Mouse (Mus musculus) lung, embryonic 14.5 days (tissue): ENCODE data around the gene Psmc3. TPM values are rescaled to one million over a fixed set of nuclear protein-coding genes. Genes with fewer than 3 reads are reported as not detected.

Source experiments
- ATAC-seq: fragments of 200-750 bp; cut with Nextera tagmentation; 2 replicates; pipeline ENCODE4 v1.8.0; 2017; ENCODE audit warnings: mild to moderate bottlenecking, moderate TSS enrichment, moderate library complexity; ENCODE audit not compliant: insufficient read depth
- DNase-seq: peaks from one replicate; pipeline ENCODE4 v3.0.0-alpha.2; 2015
- H3K27ac ChIP-seq: fragments of 300-500 bp; sonication (generic); 2 replicates; pipeline ENCODE4 v1.5.1; 2014; ENCODE audit warnings: low read depth, mild to moderate bottlenecking, moderate library complexity
- H3K27me3 ChIP-seq: fragments of 300-500 bp; sonication (generic); 2 replicates; pipeline ENCODE4 v1.6.1; 2014; ENCODE audit warnings: low read length, control low read depth; ENCODE audit not compliant: insufficient read depth
- H3K36me3 ChIP-seq: fragments of 300-500 bp; sonication (generic); 2 replicates; pipeline ENCODE4 v1.6.1; 2014; ENCODE audit warnings: control low read depth; ENCODE audit not compliant: insufficient read depth
- H3K4me1 ChIP-seq: fragments of 300-500 bp; sonication (generic); 2 replicates; pipeline ENCODE4 v1.6.1; 2014; ENCODE audit warnings: antibody characterized with exemption, control low read depth; ENCODE audit not compliant: insufficient read depth
- H3K4me2 ChIP-seq: fragments of 300-500 bp; sonication (generic); 2 replicates; pipeline ENCODE4 v1.6.1; 2014; ENCODE audit warnings: mild to moderate bottlenecking
- H3K4me3 ChIP-seq: fragments of 300-500 bp; sonication (generic); 2 replicates; pipeline ENCODE4 v1.5.1; 2014; ENCODE audit warnings: low read depth, low read length
- H3K9ac ChIP-seq: fragments of 300-500 bp; sonication (generic); 2 replicates; pipeline ENCODE4 v1.6.1; 2014
- H3K9me3 ChIP-seq: fragments of 300-500 bp; sonication (generic); 2 replicates; pipeline ENCODE4 v1.6.1; 2016; ENCODE audit warnings: low read depth, low read length, control low read depth
- CTCF ChIP-seq: IDR thresholded peaks from 2 replicates; pipeline ENCODE4 v1.5.1; 2016; ENCODE audit warnings: antibody characterized with exemption, low read depth
- WGBS: fragments of 180-500 bp; shearing (Covaris S2); extraction: QIAGEN DNeasy Blood & Tissue Kit; methylation state at CpG from one replicate; pipeline ENCODE4 v1.1.7; 2014; 5-methylcytosine and 5-hydroxymethylcytosine counted together
- polyA plus RNA-seq: library from polyadenylated mRNA; unstranded; fragments of >200 nt; fragmentation: Nextera tagmentation; extraction: Ambion mirVana; gene quantifications from 2 replicates; pipeline ENCODE4 v1.2.1, GENCODE M21; 2014

The Psmc3 gene
- polyA plus RNA-seq, 1 experiment from 2014 or later = 322 TPM

DNA sequence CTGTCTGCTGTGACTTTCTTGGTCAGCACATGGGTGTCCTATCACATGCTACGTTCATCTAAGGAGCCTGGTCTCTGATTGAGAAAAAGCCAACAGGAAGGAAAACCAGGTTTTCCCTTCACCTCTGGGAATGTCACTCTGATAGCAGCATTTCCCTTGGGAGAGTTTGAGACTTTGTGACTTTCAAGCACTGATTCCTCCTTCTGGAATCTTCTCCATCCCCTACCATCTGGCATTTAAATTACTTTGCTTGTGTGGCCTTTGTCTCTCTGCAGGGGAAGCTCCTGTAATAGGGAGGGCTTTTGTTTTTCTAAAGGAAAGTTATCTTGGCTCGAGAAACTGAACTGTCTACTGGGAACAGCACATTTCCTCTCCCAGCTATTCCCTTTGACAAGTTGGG is 30.7 kb upstream of the Psmc3 start:
- ATAC-seq = no peak
- TF ChIP-seq CTCF = no peak
- DNase-seq = no peak
- Histone ChIP-seq H3K36me3 (peaks cover 9% of the 10 kb centered on the region), H3K4me2 (no peak overlapping the region), H3K27ac (no peak overlapping the region), H3K9me3 (no peaks in the 10 kb centered on the region), H3K4me1 (no peaks in the 10 kb centered on the region), H3K9ac (no peak overlapping the region), H3K4me3 (no peak overlapping the region), H3K27me3 (no peaks in the 10 kb centered on the region)
- WGBS = 69% methylated on average over 2 of the region's 2 CpGs

- Histone ChIP-seq H3K4me1 (no peaks in the 10 kb centered on the region), H3K27ac (no peak overlapping the region), H3K4me3 (no peak overlapping the region), H3K27me3 (no peaks in the 10 kb centered on the region), H3K4me2 (no peak overlapping the region), H3K36me3 (peaks cover 9% of the 10 kb centered on the region), H3K9ac (no peak overlapping the region), H3K9me3 (no peaks in the 10 kb centered on the region)
- ATAC-seq = no peak
- TF ChIP-seq CTCF = no peak
- WGBS = 97% methylated on average over 1 of the region's 1 CpGs
- no peak for DNase-seq
These were observed 29.9 kb upstream of the Psmc3 start for GRCm38 (mm10) chr2:91023956-91024355.

DNA sequence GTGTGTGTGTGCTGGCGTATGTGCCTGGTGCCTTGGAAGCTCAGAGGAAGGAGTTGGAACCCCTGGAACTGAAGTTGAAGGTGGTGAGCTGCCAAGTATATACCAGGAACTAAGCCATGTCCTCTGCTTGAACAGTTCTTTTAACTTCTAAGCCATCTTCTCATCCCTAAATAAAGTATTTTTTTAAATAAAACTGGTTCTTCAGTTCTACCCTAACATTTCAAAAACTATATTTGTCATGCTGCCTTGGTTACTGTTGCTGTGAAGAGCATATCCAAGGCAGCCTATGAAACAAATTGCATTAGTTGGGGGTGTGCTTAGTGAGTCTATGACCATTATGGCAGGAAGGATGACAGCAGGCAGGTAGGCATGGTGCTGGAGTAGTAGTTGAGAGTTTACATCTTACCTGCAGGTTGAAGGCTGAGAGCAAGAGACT is 28.7 kb upstream of the Psmc3 start:
- Histone ChIP-seq H3K27me3 (no peaks in the 10 kb centered on the region), H3K4me2 (no peak overlapping the region), H3K4me3 (no peak overlapping the region), H3K4me1 (no peaks in the 10 kb centered on the region), H3K27ac (no peak overlapping the region), H3K36me3 (peaks cover 2% of the 10 kb centered on the region; the same call in 1 of the 2 replicates), H3K9ac (no peak overlapping the region), H3K9me3 (no peaks in the 10 kb centered on the region)
- WGBS = 93% methylated on average over 1 of the region's 1 CpGs
- no peak for TF ChIP-seq CTCF
- ATAC-seq (no peak), DNase-seq (no peak)

GRCm38 (mm10) chr2:91026491-91026890 is 27.3 kb upstream of the Psmc3 start:
- Histone ChIP-seq H3K4me3 (no peak overlapping the region), H3K27me3 (no peaks in the 10 kb centered on the region), H3K4me1 (no peaks in the 10 kb centered on the region), H3K4me2 (0 out of 2 replicates have a peak overlapping the region, but pooled peaks have one; percentile 8), H3K9me3 (no peaks in the 10 kb centered on the region), H3K36me3 (no peaks in the 10 kb centered on the region), H3K27ac (no peak overlapping the region), H3K9ac (no peak overlapping the region)
- WGBS = 88% methylated on average over 1 of the region's 1 CpGs
- no peak for ATAC-seq
- no peak for DNase-seq
- TF ChIP-seq CTCF = no peak

- no peak overlapping the region; the same call in 1 of the 2 replicates for H3K4me3 ChIP-seq
- no peaks in the 10 kb centered on the region for H3K36me3 ChIP-seq
- no peaks in the 10 kb centered on the region for H3K9me3 ChIP-seq
- H3K27ac ChIP-seq = no peak overlapping the region
- DNase-seq = no peak
- no peak overlapping the region for H3K4me2 ChIP-seq
- H3K4me1 ChIP-seq = no peaks in the 10 kb centered on the region
- no peak overlapping the region for H3K9ac ChIP-seq
- no peak for TF ChIP-seq CTCF
- no peaks in the 10 kb centered on the region for H3K27me3 ChIP-seq
- WGBS = 81% methylated on average over 9 of the region's 9 CpGs
- ATAC-seq = no peak
These were observed 26.2 kb upstream of the Psmc3 start for GRCm38 (mm10) chr2:91027391-91028214.

- Histone ChIP-seq H3K9me3 (no peaks in the 10 kb centered on the region), H3K9ac (no peak overlapping the region), H3K27me3 (no peaks in the 10 kb centered on the region), H3K4me3 (no peak overlapping the region), H3K4me2 (no peak overlapping the region), H3K4me1 (no peaks in the 10 kb centered on the region), H3K27ac (no peak overlapping the region), H3K36me3 (no peaks in the 10 kb centered on the region)
- no peak for ATAC-seq
- WGBS = 79% methylated on average over 4 of the region's 4 CpGs
- no peak for DNase-seq
- no peak for TF ChIP-seq CTCF
These were observed 22.6 kb upstream of the Psmc3 start for GRCm38 (mm10) chr2:91031216-91031615.

DNA sequence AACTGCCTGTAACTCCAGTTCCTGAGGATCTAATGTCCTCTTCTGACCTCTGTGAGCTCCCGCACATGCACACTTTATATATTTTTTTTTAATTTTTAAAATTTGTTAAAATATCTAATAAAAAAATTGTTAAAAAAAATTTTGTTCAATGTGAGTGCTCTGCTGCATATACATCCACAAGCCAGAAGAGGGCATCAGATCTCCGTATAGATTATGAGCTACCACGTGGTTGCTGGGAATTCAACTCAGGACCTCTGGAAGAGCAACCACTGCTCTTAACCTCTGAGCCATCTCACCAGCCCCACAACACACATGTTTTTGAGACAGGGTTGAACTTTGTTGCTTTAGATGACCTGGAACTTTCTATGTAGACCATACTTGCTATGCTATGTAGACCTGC is 20.8 kb upstream of the Psmc3 start:
- DNase-seq (peak; percentile 51), ATAC-seq (no peak)
- peak; percentile 34; the same call in 1 of the 2 replicates for TF ChIP-seq CTCF
- Histone ChIP-seq H3K9me3 (no peaks in the 10 kb centered on the region), H3K4me1 (no peaks in the 10 kb centered on the region), H3K9ac (no peak overlapping the region), H3K4me3 (no peak overlapping the region), H3K36me3 (no peaks in the 10 kb centered on the region), H3K27me3 (no peaks in the 10 kb centered on the region), H3K27ac (no peak overlapping the region), H3K4me2 (no peak overlapping the region)
- 19% methylated on average over 3 of the region's 3 CpGs for WGBS
